Mouse (Mus musculus) MN1 (cell line): ENCODE data around the gene Adgre1.
A peak's percentile ranks its signal among the peaks of the same experiment; 100 is the strongest.
"Not testable (repeated sequence)": the region's sequence is repeated elsewhere in the genome, so short reads cannot be mapped to it uniquely, and the experiment has no call there.

ENCODE experiments used
- DNase-seq: peaks from one replicate; pipeline ENCODE4 v3.0.0-alpha.2; 2016; ENCODE audit warnings: low spot score

The Adgre1 gene

GRCm38 (mm10) chr17:57358441-57358840 lies at the start of gene Adgre1:
Gene Adgre1 (plus strand): TSS chr17:57358691.
- DNase-seq: no peak

GRCm38 (mm10) chr17:57311801-57312200 lies 46.7 kb upstream of the Adgre1 start:
- no peak for DNase-seq

GRCm38 (mm10) chr17:57327615-57328014 lies 30.9 kb upstream of the Adgre1 start:
- peak; percentile 83 for DNase-seq

- DNase-seq: peak; percentile 31
These were observed 29.5 kb upstream of the Adgre1 start for GRCm38 (mm10) chr17:57328944-57329343.

GRCm38 (mm10) chr17:57330993-57331392 lies 27.5 kb upstream of the Adgre1 start:
- no peak for DNase-seq

- DNase-seq: no peak
These were observed 26.2 kb upstream of the Adgre1 start for GRCm38 (mm10) chr17:57332241-57332640.

GRCm38 (mm10) chr17:57334001-57334760 lies 24.3 kb upstream of the Adgre1 start:
- DNase-seq: peak; percentile 21

GRCm38 (mm10) chr17:57334761-57335150 lies 23.7 kb upstream of the Adgre1 start:
- DNase-seq: peak; percentile 81

- not testable (repeated sequence) for DNase-seq
These were observed 23.3 kb upstream of the Adgre1 start for GRCm38 (mm10) chr17:57335194-57335593.

GRCm38 (mm10) chr17:57335673-57336303 lies 22.7 kb upstream of the Adgre1 start:
- peak; percentile 91 for DNase-seq

- no peak for DNase-seq
These were observed 20.5 kb upstream of the Adgre1 start for GRCm38 (mm10) chr17:57337996-57338395.

- DNase-seq: no peak
These were observed 19.2 kb upstream of the Adgre1 start for GRCm38 (mm10) chr17:57339298-57339697.

GRCm38 (mm10) chr17:57341568-57341967 lies 16.9 kb upstream of the Adgre1 start:
- no peak for DNase-seq

- no peak for DNase-seq
These were observed 14.3 kb upstream of the Adgre1 start for GRCm38 (mm10) chr17:57344029-57344707.

GRCm38 (mm10) chr17:57347017-57347416 lies 11.5 kb upstream of the Adgre1 start:
- no peak for DNase-seq

GRCm38 (mm10) chr17:57347781-57348180 lies 10.7 kb upstream of the Adgre1 start:
- no peak for DNase-seq

- no peak for DNase-seq
These were observed 9.4 kb upstream of the Adgre1 start for GRCm38 (mm10) chr17:57349067-57349466.

GRCm38 (mm10) chr17:57350212-57350611 lies 8.3 kb upstream of the Adgre1 start:
- no peak for DNase-seq

- DNase-seq: no peak
These were observed 7.4 kb upstream of the Adgre1 start for GRCm38 (mm10) chr17:57351107-57351506.

- DNase-seq: no peak
These were observed 1.2 kb downstream of the Adgre1 start for GRCm38 (mm10) chr17:57359485-57360241.
